Mouse (Mus musculus) limb, embryonic 12.5 days (tissue): Measurements from ENCODE around the gene BC004004. TPM values are rescaled to one million over a fixed set of nuclear protein-coding genes. Genes with fewer than 3 reads are reported as not detected.
A peak's percentile ranks its signal among the peaks of the same experiment; 100 is the strongest.

Experiments used
- ATAC-seq: fragments of 200-750 bp; cut with Nextera tagmentation; 2 replicates; pipeline ENCODE4 v1.8.0; 2017; ENCODE audit warnings: low read depth, moderate TSS enrichment; ENCODE audit not compliant: insufficient number of reproducible peaks, insufficient read depth, low FRiP score, low TSS enrichment
- H3K27ac ChIP-seq: fragments of 300-500 bp; sonication (generic); 2 replicates; pipeline ENCODE4 v1.5.1; 2016; ENCODE audit warnings: mild to moderate bottlenecking, moderate library complexity
- H3K27me3 ChIP-seq: fragments of 300-500 bp; sonication (generic); 2 replicates; pipeline ENCODE4 v1.6.1; 2016; ENCODE audit warnings: mild to moderate bottlenecking, moderate library complexity
- H3K36me3 ChIP-seq: fragments of 300-500 bp; sonication (generic); 2 replicates; pipeline ENCODE4 v1.6.1; 2016; ENCODE audit warnings: mild to moderate bottlenecking, moderate library complexity
- H3K4me1 ChIP-seq: fragments of 300-500 bp; sonication (generic); replicated peaks from 2 replicates; pipeline ENCODE4 v1.6.1; 2016
- H3K4me2 ChIP-seq: fragments of 300-500 bp; sonication (generic); 2 replicates; pipeline ENCODE4 v1.6.1; 2016; ENCODE audit warnings: mild to moderate bottlenecking, moderate library complexity
- H3K4me3 ChIP-seq: fragments of 300-500 bp; sonication (generic); replicated peaks from 2 replicates; pipeline ENCODE4 v1.5.1; 2016; ENCODE audit warnings: mild to moderate bottlenecking
- H3K9ac ChIP-seq: fragments of 300-500 bp; sonication (generic); replicated peaks from 2 replicates; pipeline ENCODE4 v1.6.1; 2016; ENCODE audit warnings: mild to moderate bottlenecking, moderate library complexity
- H3K9me3 ChIP-seq: fragments of 300-500 bp; sonication (generic); 2 replicates; pipeline ENCODE4 v1.6.1; 2016; ENCODE audit warnings: mild to moderate bottlenecking, moderate library complexity
- WGBS: fragments of 180-500 bp; shearing (Covaris S2); methylation state at CpG from one replicate; pipeline ENCODE4 v1.1.7; 2016; 5-methylcytosine and 5-hydroxymethylcytosine counted together
- polyA plus RNA-seq: library from polyadenylated mRNA; unstranded; fragments of >200 nt; fragmentation: Nextera tagmentation; extraction: Ambion mirVana; gene quantifications from 2 replicates; pipeline ENCODE4 v1.2.1, GENCODE M21; 2016

BC004004 gene
- polyA plus RNA-seq, 1 experiment from 2014 or later = 52.8 TPM

- Histone ChIP-seq H3K4me3 (no peak overlapping the region), H3K36me3 (no peaks in the 10 kb centered on the region), H3K4me1 (peaks cover 24% of the 10 kb centered on the region), H3K4me2 (peak overlapping the region; percentile 65; the same call in 1 of the 2 replicates), H3K27me3 (no peaks in the 10 kb centered on the region), H3K9me3 (no peaks in the 10 kb centered on the region), H3K9ac (peak overlapping the region; percentile 51; the same call in 1 of the 2 replicates), H3K27ac (peak overlapping the region; percentile 92)
- ATAC-seq = peak; percentile 54; the same call in 1 of the 2 replicates
- WGBS = 54% methylated on average over 5 of the region's 5 CpGs
Observed at GRCm38 (mm10) chr17:29355461-29355840, 86.9 kb downstream of the BC004004 start.

- Histone ChIP-seq H3K9me3 (no peaks in the 10 kb centered on the region), H3K9ac (peak overlapping the region; percentile 51), H3K4me2 (peak overlapping the region; percentile 65), H3K4me3 (peak overlapping the region; percentile 32), H3K4me1 (peaks cover 29% of the 10 kb centered on the region), H3K36me3 (no peaks in the 10 kb centered on the region), H3K27me3 (no peaks in the 10 kb centered on the region), H3K27ac (peak overlapping the region; percentile 92)
- 16% methylated on average over 17 of the region's 17 CpGs for WGBS
- ATAC-seq = peak; percentile 17; the same call in 1 of the 2 replicates
Observed at GRCm38 (mm10) chr17:29355841-29356478, 87.4 kb downstream of the BC004004 start.

- peak; percentile 89 for ATAC-seq
- H3K27me3 ChIP-seq = no peaks in the 10 kb centered on the region
- WGBS = 1% methylated on average over 11 of the region's 11 CpGs
- H3K4me1 ChIP-seq = peaks cover 30% of the 10 kb centered on the region
- H3K9me3 ChIP-seq = no peaks in the 10 kb centered on the region
- peak overlapping the region; percentile 51; the same call in 1 of the 2 replicates for H3K9ac ChIP-seq
- peak overlapping the region; percentile 92 for H3K27ac ChIP-seq
- H3K4me2 ChIP-seq = peak overlapping the region; percentile 65
- no peaks in the 10 kb centered on the region for H3K36me3 ChIP-seq
- peak overlapping the region; percentile 32 for H3K4me3 ChIP-seq
Observed at GRCm38 (mm10) chr17:29356479-29356856, 87.9 kb downstream of the BC004004 start.

- ATAC-seq = peak; percentile 36; the same call in 1 of the 2 replicates
- no peaks in the 10 kb centered on the region for H3K36me3 ChIP-seq
- WGBS = 25% methylated on average over 9 of the region's 9 CpGs
Observed at GRCm38 (mm10) chr17:29356882-29357281, 88.3 kb downstream of the BC004004 start.

GRCm38 (mm10) chr17:29358928-29359327 is 90.3 kb downstream of the BC004004 start:
- no peaks in the 10 kb centered on the region for H3K36me3 ChIP-seq
- no peak overlapping the region for H3K27ac ChIP-seq
- ATAC-seq = no peak
- H3K4me2 ChIP-seq = no peak overlapping the region
- H3K4me3 ChIP-seq = no peak overlapping the region
- 63% methylated on average over 3 of the region's 3 CpGs for WGBS
- no peaks in the 10 kb centered on the region for H3K9me3 ChIP-seq
- no peaks in the 10 kb centered on the region for H3K27me3 ChIP-seq
- H3K4me1 ChIP-seq = peaks cover 30% of the 10 kb centered on the region
- H3K9ac ChIP-seq = no peak overlapping the region

More at GRCm38 (mm10) chr17:29356882-29357281, 88.3 kb downstream of the BC004004 start:
- Histone ChIP-seq H3K27me3 (no peaks in the 10 kb centered on the region), H3K9me3 (no peaks in the 10 kb centered on the region), H3K27ac (peak overlapping the region; percentile 92; the same call in 1 of the 2 replicates), H3K4me2 (peak overlapping the region; percentile 65), H3K4me3 (peak overlapping the region; percentile 32), H3K4me1 (peaks cover 30% of the 10 kb centered on the region), H3K9ac (0 out of 2 replicates have a peak overlapping the region, but pooled peaks have one; percentile 51)

- no peak within 1 kb of the TSS for H3K27ac ChIP-seq
- no peak within 1 kb of the TSS for H3K4me3 ChIP-seq
- 10% methylated on average over 5 of the region's 5 CpGs for WGBS
- ATAC-seq = no peak
- H3K36me3 ChIP-seq = no peaks in the 10 kb centered on the region
- no peaks in the 10 kb centered on the region for H3K9me3 ChIP-seq
- H3K4me1 ChIP-seq = peaks cover 21% of the 10 kb centered on the region
- H3K9ac ChIP-seq = no peak within 1 kb of the TSS
- no peak within 1 kb of the TSS for H3K4me2 ChIP-seq
- H3K27me3 ChIP-seq = no peaks in the 10 kb centered on the region
Observed at GRCm38 (mm10) chr17:29360761-29361221, 92.2 kb downstream of the BC004004 start, which contains the start of gene Fgd2. Gene Fgd2 (plus strand): TSS chr17:29360914.

- Histone ChIP-seq H3K9me3 (no peaks in the 10 kb centered on the region), H3K27ac (no peak overlapping the region), H3K9ac (no peak overlapping the region), H3K36me3 (no peaks in the 10 kb centered on the region), H3K4me1 (peaks cover 7% of the 10 kb centered on the region; the same call in 1 of the 2 replicates), H3K27me3 (no peaks in the 10 kb centered on the region), H3K4me3 (no peak overlapping the region), H3K4me2 (no peak overlapping the region)
- ATAC-seq = no peak
- 53% methylated on average over 8 of the region's 8 CpGs for WGBS
Observed at GRCm38 (mm10) chr17:29361982-29362691, 93.5 kb downstream of the BC004004 start.

GRCm38 (mm10) chr17:29363109-29363508 is 94.5 kb downstream of the BC004004 start:
- Histone ChIP-seq H3K4me1 (peaks cover 6% of the 10 kb centered on the region; the same call in 1 of the 2 replicates), H3K27ac (no peak overlapping the region), H3K4me2 (no peak overlapping the region), H3K36me3 (no peaks in the 10 kb centered on the region), H3K9ac (no peak overlapping the region), H3K9me3 (no peaks in the 10 kb centered on the region), H3K27me3 (peaks cover 6% of the 10 kb centered on the region; the same call in 1 of the 2 replicates), H3K4me3 (no peak overlapping the region)
- no peak for ATAC-seq
- WGBS = 81% methylated on average over 8 of the region's 8 CpGs

Other genes starting within 250 kb of the BC004004 start
- gene Srsf3, start 236.2 kb upstream of the BC004004 start, polyA plus RNA-seq = 798 and 826 TPM in 2 replicates
- gene Cdkn1a, start 177.8 kb upstream of the BC004004 start, polyA plus RNA-seq = 54.1 and 59.9 TPM in 2 replicates
- 0.14 and 0.26 TPM in 2 replicates for gene Rab44, start 154.6 kb upstream of the BC004004 start, polyA plus RNA-seq
- gene Cpne5, start 30.6 kb upstream of the BC004004 start, polyA plus RNA-seq = 5.6 and 6.4 TPM in 2 replicates
- 175 and 178 TPM in 2 replicates for gene Ppil1, start 4.6 kb upstream of the BC004004 start, polyA plus RNA-seq
- 0.38 and 0.51 TPM in 2 replicates for gene Pi16, start 48.9 kb downstream of the BC004004 start, polyA plus RNA-seq
- gene Mtch1, start 79.1 kb downstream of the BC004004 start, polyA plus RNA-seq = 368 and 379 TPM in 2 replicates
- 5.6 and 7.1 TPM in 2 replicates for gene Fgd2, start 92.1 kb downstream of the BC004004 start, polyA plus RNA-seq
- gene Pim1, start 222.0 kb downstream of the BC004004 start, polyA plus RNA-seq = 21.4 and 24.2 TPM in 2 replicates